Mouse (Mus musculus) heart, embryonic 14.5 days (tissue): ENCODE measurements at regions not wholly inside any gene's neighbourhood (a gene's known extent, or its start where the extent isn't known, plus 50 kb on each side); places are given as distances from the start of the nearest gene placed in this dataset.

ENCODE experiments used
- ATAC-seq: fragments of 200-750 bp; cut with Nextera tagmentation; 2 replicates; pipeline ENCODE4 v1.8.0; 2017; ENCODE audit warnings: low read depth, moderate TSS enrichment; ENCODE audit not compliant: insufficient number of reproducible peaks, insufficient read depth, low FRiP score
- H3K27ac ChIP-seq, 2 experiments: fragments of 200-500 bp in 1 of 2; fragments of 300-500 bp in 1 of 2; sonication (generic) in 1 of 2; replicated peaks in 1 of 2; 2 replicates each; pipeline ENCODE4 v1.5.1; 2012 to 2014; ENCODE audit warnings: low read depth in 2 of 2, low read length in 2 of 2, control low read depth in 1 of 2, mild to moderate bottlenecking in 1 of 2, mixed read lengths in 1 of 2; ENCODE audit not compliant: control insufficient read depth in 1 of 2, insufficient read depth in 1 of 2
- H3K27me3 ChIP-seq: fragments of 300-500 bp; sonication (generic); 2 replicates; pipeline ENCODE4 v1.6.1; 2014; ENCODE audit warnings: mild to moderate bottlenecking, low read length, control low read depth; ENCODE audit not compliant: control insufficient read depth, insufficient read depth
- H3K36me3 ChIP-seq: fragments of 300-500 bp; sonication (generic); 2 replicates; pipeline ENCODE4 v1.6.1; 2014; ENCODE audit warnings: mild to moderate bottlenecking, control low read depth, low read length, mixed read lengths; ENCODE audit not compliant: control insufficient read depth, insufficient read depth
- H3K4me1 ChIP-seq, 2 experiments: fragments of 200-500 bp in 1 of 2; fragments of 300-500 bp in 1 of 2; sonication (generic) in 1 of 2; 2 replicates each; pipeline ENCODE4 v1.6.1; 2012 to 2014; ENCODE audit warnings: low read length in 2 of 2, control low read depth in 1 of 2, mixed read lengths in 1 of 2; ENCODE audit not compliant: control insufficient read depth in 2 of 2, insufficient read depth in 2 of 2
- H3K4me2 ChIP-seq: fragments of 300-500 bp; sonication (generic); 2 replicates; pipeline ENCODE4 v1.6.1; 2014; ENCODE audit warnings: mild to moderate bottlenecking, low read length
- H3K4me3 ChIP-seq, 2 experiments: fragments of 200-500 bp in 1 of 2; fragments of 300-500 bp in 1 of 2; sonication (generic) in 1 of 2; 2 replicates each; pipeline ENCODE4 v1.5.1; 2012 to 2014; ENCODE audit warnings: low read length in 2 of 2, mild to moderate bottlenecking in 2 of 2, control low read depth in 1 of 2, low read depth in 1 of 2, moderate library complexity in 1 of 2; ENCODE audit not compliant: control insufficient read depth in 1 of 2, insufficient read depth in 1 of 2
- H3K9ac ChIP-seq: fragments of 300-500 bp; sonication (generic); 2 replicates; pipeline ENCODE4 v1.6.1; 2014; ENCODE audit warnings: mild to moderate bottlenecking, low read length
- H3K9me3 ChIP-seq: fragments of 300-500 bp; sonication (generic); 2 replicates; pipeline ENCODE4 v1.6.1; 2016; ENCODE audit warnings: low read length, control low read depth; ENCODE audit not compliant: control insufficient read depth
- WGBS: fragments of 180-500 bp; shearing (Covaris S2); extraction: QIAGEN DNeasy Blood & Tissue Kit; methylation state at CpG from one replicate; pipeline ENCODE4 v1.1.7; 2014; 5-methylcytosine and 5-hydroxymethylcytosine counted together

- no peaks in the 10 kb centered on the region for H3K9me3 ChIP-seq
- H3K27ac ChIP-seq, result no peak overlapping the region
- no peak overlapping the region for H3K4me2 ChIP-seq
- H3K9ac ChIP-seq, result no peak overlapping the region
- ATAC-seq, result no peak
- WGBS, result 44% methylated on average over 6 of the region's 6 CpGs
- no peaks in the 10 kb centered on the region for H3K36me3 ChIP-seq
- no peaks in the 10 kb centered on the region for H3K4me1 ChIP-seq
- no peak overlapping the region for H3K4me3 ChIP-seq
- no peaks in the 10 kb centered on the region for H3K27me3 ChIP-seq
Observed at GRCm38 (mm10) chr9:43585616-43586015, 158.2 kb upstream of the Nectin1 start.

GRCm38 (mm10) chr9:43593236-43593635 is 150.5 kb upstream of the Nectin1 start:
- Histone ChIP-seq H3K4me2 (no peak overlapping the region), H3K9ac (no peak overlapping the region), H3K4me3 (no peak overlapping the region), H3K9me3 (no peaks in the 10 kb centered on the region), H3K4me1 (no peaks in the 10 kb centered on the region), H3K27ac (no peak overlapping the region), H3K36me3 (no peaks in the 10 kb centered on the region), H3K27me3 (no peaks in the 10 kb centered on the region)
- no peak for ATAC-seq
- WGBS, result 60% methylated on average over 6 of the region's 6 CpGs

GRCm38 (mm10) chr9:43594814-43595213 is 149.0 kb upstream of the Nectin1 start:
- no peaks in the 10 kb centered on the region for H3K9me3 ChIP-seq
- H3K9ac ChIP-seq, result no peak overlapping the region
- H3K36me3 ChIP-seq, result no peaks in the 10 kb centered on the region
- H3K4me3 ChIP-seq, result no peak overlapping the region
- no peak overlapping the region for H3K4me2 ChIP-seq
- WGBS, result 76% methylated on average over 3 of the region's 3 CpGs
- no peak overlapping the region for H3K27ac ChIP-seq
- no peaks in the 10 kb centered on the region for H3K4me1 ChIP-seq
- no peak for ATAC-seq
- H3K27me3 ChIP-seq, result no peaks in the 10 kb centered on the region; the same call in 1 of the 2 replicates

- Histone ChIP-seq H3K9me3 (no peaks in the 10 kb centered on the region), H3K27ac (no peak overlapping the region), H3K9ac (no peak overlapping the region), H3K4me2 (no peak overlapping the region), H3K27me3 (no peaks in the 10 kb centered on the region; the same call in 1 of the 2 replicates), H3K36me3 (no peaks in the 10 kb centered on the region), H3K4me1 (no peaks in the 10 kb centered on the region), H3K4me3 (no peak overlapping the region)
- WGBS, result 70% methylated on average over 4 of the region's 4 CpGs
- no peak for ATAC-seq
Observed at GRCm38 (mm10) chr9:43595461-43595860, 148.3 kb upstream of the Nectin1 start.

GRCm38 (mm10) chr9:43600396-43600795 is 143.4 kb upstream of the Nectin1 start:
- no peak for ATAC-seq
- no peak overlapping the region for H3K9ac ChIP-seq
- H3K4me2 ChIP-seq, result no peak overlapping the region
- no peaks in the 10 kb centered on the region for H3K36me3 ChIP-seq
- H3K27ac ChIP-seq, result no peak overlapping the region
- H3K4me3 ChIP-seq, result no peak overlapping the region
- no peaks in the 10 kb centered on the region; the same call in 1 of the 2 replicates for H3K27me3 ChIP-seq
- H3K9me3 ChIP-seq, result no peaks in the 10 kb centered on the region
- WGBS, result 56% methylated on average over 2 of the region's 2 CpGs
- peaks cover 0 to 4% of the 10 kb centered on the region in 2 experiments; a peak in 2 of 4 replicates for H3K4me1 ChIP-seq

- H3K9me3 ChIP-seq, result no peaks in the 10 kb centered on the region
- H3K27me3 ChIP-seq, result 0 out of 2 replicates have a peak, but pooled peaks cover 7% of the 10 kb centered on the region
- no peaks in the 10 kb centered on the region; a peak in 1 of 4 replicates for H3K4me1 ChIP-seq
- H3K4me2 ChIP-seq, result no peak overlapping the region
- no peak overlapping the region for H3K4me3 ChIP-seq
- no peak overlapping the region for H3K27ac ChIP-seq
- ATAC-seq, result no peak
- H3K36me3 ChIP-seq, result no peaks in the 10 kb centered on the region
- no peak overlapping the region for H3K9ac ChIP-seq
- 27% methylated on average over 12 of the region's 12 CpGs for WGBS
Observed at GRCm38 (mm10) chr9:43617632-43618031, 126.2 kb upstream of the Nectin1 start.

GRCm38 (mm10) chr9:43627558-43627957 is 116.2 kb upstream of the Nectin1 start:
- Histone ChIP-seq H3K9ac (no peak overlapping the region), H3K4me3 (no peak overlapping the region), H3K27me3 (no peaks in the 10 kb centered on the region), H3K4me1 (no peaks in the 10 kb centered on the region), H3K4me2 (no peak overlapping the region), H3K9me3 (no peaks in the 10 kb centered on the region), H3K27ac (no peak overlapping the region), H3K36me3 (no peaks in the 10 kb centered on the region)
- 31% methylated on average over 4 of the region's 4 CpGs for WGBS
- ATAC-seq, result no peak

GRCm38 (mm10) chr9:43628786-43629185 is 115.0 kb upstream of the Nectin1 start:
- H3K4me1 ChIP-seq, result no peaks in the 10 kb centered on the region
- whole genome bisulfite sequencing, result 33% methylated on average over 11 of the region's 11 CpGs
- no peaks in the 10 kb centered on the region for H3K36me3 ChIP-seq
- H3K27ac ChIP-seq, result no peak overlapping the region
- no peak overlapping the region for H3K4me3 ChIP-seq
- H3K4me2 ChIP-seq, result no peak overlapping the region
- H3K9ac ChIP-seq, result no peak overlapping the region
- H3K9me3 ChIP-seq, result no peaks in the 10 kb centered on the region
- H3K27me3 ChIP-seq, result no peaks in the 10 kb centered on the region
- ATAC-seq, result no peak
